Mouse (Mus musculus) lung, adult 2 months (tissue): ENCODE measurements around the gene Zscan4d. TPM values are rescaled to one million over a fixed set of nuclear protein-coding genes. Genes with fewer than 3 reads are reported as not detected.
"Not testable (repeated sequence)": the region's sequence is repeated elsewhere in the genome, so short reads cannot be mapped to it uniquely, and the experiment has no call there.

Experiments
- DNase-seq: peaks from one replicate; pipeline ENCODE4 v3.0.0; 2022
- H3K4me1 ChIP-seq: fragments of 200-500 bp; 2 replicates; pipeline ENCODE4 v1.6.1; 2011; ENCODE audit warnings: low read length; ENCODE audit not compliant: control insufficient read depth, insufficient read depth
- H3K4me3 ChIP-seq: fragments of 200-500 bp; replicated peaks from 2 replicates; pipeline ENCODE3; 2011; ENCODE audit warnings: low read depth, mild to moderate bottlenecking, control low read depth, low read length; ENCODE audit errors: extremely low read depth
- WGBS: fragments of 180-500 bp; shearing (Covaris S2); methylation state at CpG from one replicate; pipeline ENCODE4 v1.1.7; 2018; 5-methylcytosine and 5-hydroxymethylcytosine counted together
- polyA plus RNA-seq: library from polyadenylated mRNA; depleted of rRNA; stranded (reverse); fragments of >200 nt; gene quantifications from 2 replicates; pipeline ENCODE4 v1.2.3, GENCODE M21; 2012; rRNA removed

Gene Zscan4d
- polyA plus RNA-seq: not detected in 2 replicates

DNA sequence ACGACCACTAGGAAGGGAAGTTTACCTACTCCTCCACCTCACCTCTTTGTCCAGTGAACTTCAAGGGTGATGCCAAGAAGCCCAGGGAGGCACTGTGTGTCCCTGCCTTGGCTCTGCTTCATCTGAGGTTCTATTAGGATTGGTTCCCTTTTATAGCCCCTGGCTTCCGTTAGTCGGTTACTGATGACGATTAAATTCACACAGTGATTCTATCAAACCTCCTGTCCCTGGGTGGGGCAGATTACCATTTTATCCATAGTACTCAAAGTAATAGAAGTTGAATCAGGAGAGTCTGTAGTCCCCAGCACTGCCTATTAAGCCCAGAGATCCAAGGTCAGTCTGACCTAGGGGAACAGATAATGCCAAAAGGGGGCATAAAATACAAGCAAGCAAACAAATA is at the start of gene Zscan4d:
Gene Zscan4d (minus strand): TSS at position 101 of the 400 bp plus-strand sequence.
- WGBS: 83% methylated on average over 4 of the region's 4 CpGs
- not testable (repeated sequence) for H3K4me3 ChIP-seq, H3K4me1 ChIP-seq, DNase-seq

GRCm38 (mm10) chr7:11158036-11158435 is 7.9 kb downstream of the Zscan4d start:
- not testable (repeated sequence) for H3K4me3 ChIP-seq, H3K4me1 ChIP-seq, DNase-seq
- WGBS: 42% methylated on average over 6 of the region's 6 CpGs

Other genes with a start within 250 kb of the Zscan4d start
- gene Zscan4c, start 160.4 kb downstream of the Zscan4d start, polyA plus RNA-seq: not detected in 2 replicates
- not detected in 2 replicates for gene Zscan4-ps1, start 96.5 kb downstream of the Zscan4d start, polyA plus RNA-seq
- not detected in 2 replicates for gene Zscan4e, start 144.5 kb upstream of the Zscan4d start, polyA plus RNA-seq
- gene Zscan4f, start 231.8 kb upstream of the Zscan4d start, polyA plus RNA-seq: not detected in 2 replicates